Mouse (Mus musculus) ES-Bruce4 (cell line): Measurements from ENCODE around the gene Vwa7. TPM values are rescaled to one million over a fixed set of nuclear protein-coding genes. Genes with fewer than 3 reads are reported as not detected.
"Not testable (repeated sequence)": the region's sequence is repeated elsewhere in the genome, so short reads cannot be mapped to it uniquely, and the experiment has no call there.

Source experiments
- H3K27ac ChIP-seq: 2 replicates; pipeline ENCODE4 v1.5.1; 2012; ENCODE audit warnings: low read length, inconsistent platforms; ENCODE audit not compliant: insufficient read depth
- H3K27me3 ChIP-seq: 2 replicates; pipeline ENCODE4 v1.6.1; 2012; ENCODE audit warnings: mild to moderate bottlenecking, low read length, inconsistent platforms; ENCODE audit not compliant: control insufficient read depth, poor library complexity, insufficient read depth, severe bottlenecking
- H3K36me3 ChIP-seq: 2 replicates; pipeline ENCODE4 v1.6.1; 2012; ENCODE audit warnings: inconsistent platforms, mild to moderate bottlenecking, low read length, moderate library complexity; ENCODE audit not compliant: control insufficient read depth, poor library complexity, insufficient read depth, severe bottlenecking
- H3K4me1 ChIP-seq: one replicate; pipeline ENCODE4 v1.8.1; 2011; ENCODE audit warnings: low read length; ENCODE audit not compliant: control insufficient read depth, insufficient read depth
- H3K4me3 ChIP-seq: 2 replicates; pipeline ENCODE4 v1.5.1; 2011; ENCODE audit warnings: low read depth, mild to moderate bottlenecking, low read length
- H3K9ac ChIP-seq: 2 replicates; pipeline ENCODE4 v1.6.1; 2012; ENCODE audit warnings: low read depth, mild to moderate bottlenecking, inconsistent platforms; ENCODE audit not compliant: poor library complexity, severe bottlenecking
- H3K9me3 ChIP-seq: replicated peaks from 2 replicates; pipeline ENCODE4 v1.6.1; 2012; ENCODE audit warnings: mild to moderate bottlenecking, low read length, inconsistent platforms; ENCODE audit not compliant: control insufficient read depth, poor library complexity, insufficient read depth, severe bottlenecking
- CTCF ChIP-seq: IDR thresholded peaks from one replicate; pipeline ENCODE4 v1.8.1; 2011; ENCODE audit warnings: low read depth, low read length
- EP300 ChIP-seq: IDR thresholded peaks from 2 replicates; pipeline ENCODE4 v1.6.1; 2011; ENCODE audit warnings: low read depth, low read length; ENCODE audit not compliant: insufficient read depth
- POLR2A ChIP-seq: IDR thresholded peaks from one replicate; pipeline ENCODE4 v1.8.1; 2011; ENCODE audit warnings: low read length; ENCODE audit not compliant: insufficient read depth
- polyA plus RNA-seq: library from polyadenylated mRNA; stranded (reverse); fragments of >200 nt; gene quantifications from 2 replicates; pipeline ENCODE4 v1.2.4, GENCODE M21; 2011; ENCODE audit warnings: low read depth; ENCODE audit not compliant: missing spikeins, insufficient read depth, insufficient read length

Vwa7 gene
- polyA plus RNA-seq, result 0.30 and 0.33 TPM in 2 replicates

DNA sequence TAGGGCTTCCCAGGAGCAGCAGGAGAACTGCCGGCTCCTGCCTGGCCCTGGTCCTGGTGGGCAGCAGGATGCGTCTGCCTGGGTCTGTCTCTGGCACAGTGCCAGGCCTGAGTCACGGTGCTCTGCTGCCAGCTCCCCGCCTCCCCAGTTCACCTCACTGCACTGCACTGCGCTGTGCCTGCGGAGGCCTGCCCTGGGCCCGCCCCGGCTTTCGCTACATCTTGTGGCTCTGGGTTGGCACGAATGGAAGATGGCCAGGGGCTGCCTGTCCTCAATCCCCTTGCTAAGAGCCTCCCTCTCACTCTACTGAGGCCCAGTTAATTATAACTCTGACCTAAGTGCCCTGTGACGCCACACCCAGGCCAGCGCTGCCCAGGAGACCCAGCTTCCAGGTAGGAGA is at the start of gene Vwa7:
Gene Vwa7, plus strand, starts transcription at position 204 of the 400 bp plus-strand sequence.
- Histone ChIP-seq H3K27ac (no peak within 1 kb of the TSS), H3K27me3 (no peaks in the 10 kb centered on the region), H3K9me3 (no peaks in the 10 kb centered on the region), H3K36me3 (peaks cover 38% of the 10 kb centered on the region), H3K4me1 (no peaks in the 10 kb centered on the region), H3K9ac (no peak within 1 kb of the TSS), H3K4me3 (no peak within 1 kb of the TSS)
- TF ChIP-seq EP300 (no peak), CTCF (no peak), POLR2A (no peak)

DNA sequence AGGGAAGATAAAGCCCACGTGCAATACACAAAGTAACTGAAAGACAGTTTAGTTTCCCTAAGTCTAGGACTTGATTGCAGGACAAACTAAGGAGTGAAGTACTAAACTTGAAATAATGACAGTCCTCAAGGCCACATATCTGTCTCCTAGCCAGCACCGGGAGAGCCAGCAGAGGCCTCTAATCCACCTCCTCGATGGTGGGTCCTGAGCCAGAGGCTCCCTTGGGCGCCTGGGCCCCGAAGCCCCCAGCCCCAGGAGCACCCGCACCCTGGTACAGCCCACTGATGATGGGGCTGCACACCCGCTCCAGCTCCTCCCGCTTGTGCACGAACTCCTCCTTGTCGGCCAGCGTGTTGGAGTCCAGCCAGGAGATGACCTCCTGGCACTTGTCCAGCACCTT is 46.6 kb upstream of the Vwa7 start, which contains the start of gene Gm20481:
Gene Gm20481, plus strand, starts transcription at position 91 of the 400 bp plus-strand sequence.
- H3K4me3 ChIP-seq, H3K36me3 ChIP-seq, H3K4me1 ChIP-seq, H3K9me3 ChIP-seq, H3K27ac ChIP-seq, H3K27me3 ChIP-seq, H3K9ac ChIP-seq: not testable (repeated sequence)

DNA sequence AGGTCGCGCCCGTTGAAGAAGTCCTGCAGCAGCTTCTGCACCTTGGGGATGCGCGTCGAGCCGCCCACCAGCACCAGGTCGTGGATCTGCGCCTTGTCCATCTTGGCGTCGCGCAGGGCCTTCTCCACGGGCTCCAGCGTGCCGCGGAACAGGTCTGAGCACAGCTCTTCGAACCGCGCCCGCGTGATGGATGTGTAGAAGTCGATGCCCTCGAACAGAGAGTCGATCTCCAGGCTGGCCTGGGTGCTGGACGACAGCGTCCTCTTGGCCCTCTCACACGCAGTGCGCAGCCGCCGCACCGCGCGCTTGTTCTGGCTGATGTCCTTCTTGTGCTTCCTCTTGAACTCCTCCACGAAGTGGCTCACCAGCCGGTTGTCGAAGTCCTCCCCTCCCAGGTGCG is 45.5 kb upstream of the Vwa7 start:
- not testable (repeated sequence) for H3K36me3 ChIP-seq, H3K27ac ChIP-seq, H3K9ac ChIP-seq, H3K9me3 ChIP-seq, H3K4me1 ChIP-seq, H3K4me3 ChIP-seq, H3K27me3 ChIP-seq

GRCm38 (mm10) chr17:34971694-34972068 is 44.7 kb upstream of the Vwa7 start:
- H3K27ac ChIP-seq, H3K9me3 ChIP-seq, H3K9ac ChIP-seq, H3K36me3 ChIP-seq, H3K27me3 ChIP-seq, H3K4me1 ChIP-seq: not testable (repeated sequence)
- peak overlapping the region; percentile 58 for H3K4me3 ChIP-seq

DNA sequence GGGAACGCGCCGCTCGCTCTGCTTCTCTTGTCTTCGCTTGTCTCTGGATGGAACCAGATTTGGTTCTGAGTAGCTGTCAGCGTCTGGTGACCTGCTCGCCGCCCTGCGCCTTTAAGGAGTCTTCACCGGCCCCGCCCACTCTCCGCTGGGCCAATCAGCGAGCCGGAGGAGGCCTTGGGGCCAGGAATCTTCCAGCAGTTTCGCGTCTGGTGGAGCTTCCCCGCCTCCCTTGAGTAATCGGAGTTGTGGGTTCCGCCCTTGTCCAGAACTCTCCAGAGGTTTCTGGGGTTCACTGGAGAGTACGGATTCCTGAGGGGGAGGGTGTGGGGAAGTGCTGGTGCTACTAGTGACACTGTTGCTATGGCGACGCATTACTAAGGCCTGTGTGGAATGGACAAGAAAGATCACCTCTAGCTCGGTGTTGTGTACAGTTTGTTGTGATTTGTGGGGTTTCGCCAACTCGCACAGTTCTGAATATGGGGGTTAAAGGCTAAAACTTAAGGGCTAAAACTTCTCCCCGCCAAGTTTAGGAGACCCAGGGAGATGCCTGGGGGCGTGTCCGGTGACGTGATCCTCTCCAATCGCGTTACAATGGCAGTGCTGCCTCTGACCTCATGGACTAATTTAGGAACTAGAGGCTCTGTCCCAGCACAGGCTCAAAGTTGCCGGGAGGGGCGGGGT is 44.2 kb upstream of the Vwa7 start, which contains the start of the genes Hspa1a and Hspa1l:
Gene Hspa1a, minus strand, starts transcription at position 88 of the 681 bp plus-strand sequence.
Gene Hspa1l, plus strand, starts transcription at position 635 of the 681 bp plus-strand sequence.
- H3K27ac ChIP-seq, H3K9ac ChIP-seq, H3K36me3 ChIP-seq, H3K4me1 ChIP-seq, H3K9me3 ChIP-seq, H3K27me3 ChIP-seq: not testable (repeated sequence)
- peak within 1 kb of the TSS; percentile 58 for H3K4me3 ChIP-seq

DNA sequence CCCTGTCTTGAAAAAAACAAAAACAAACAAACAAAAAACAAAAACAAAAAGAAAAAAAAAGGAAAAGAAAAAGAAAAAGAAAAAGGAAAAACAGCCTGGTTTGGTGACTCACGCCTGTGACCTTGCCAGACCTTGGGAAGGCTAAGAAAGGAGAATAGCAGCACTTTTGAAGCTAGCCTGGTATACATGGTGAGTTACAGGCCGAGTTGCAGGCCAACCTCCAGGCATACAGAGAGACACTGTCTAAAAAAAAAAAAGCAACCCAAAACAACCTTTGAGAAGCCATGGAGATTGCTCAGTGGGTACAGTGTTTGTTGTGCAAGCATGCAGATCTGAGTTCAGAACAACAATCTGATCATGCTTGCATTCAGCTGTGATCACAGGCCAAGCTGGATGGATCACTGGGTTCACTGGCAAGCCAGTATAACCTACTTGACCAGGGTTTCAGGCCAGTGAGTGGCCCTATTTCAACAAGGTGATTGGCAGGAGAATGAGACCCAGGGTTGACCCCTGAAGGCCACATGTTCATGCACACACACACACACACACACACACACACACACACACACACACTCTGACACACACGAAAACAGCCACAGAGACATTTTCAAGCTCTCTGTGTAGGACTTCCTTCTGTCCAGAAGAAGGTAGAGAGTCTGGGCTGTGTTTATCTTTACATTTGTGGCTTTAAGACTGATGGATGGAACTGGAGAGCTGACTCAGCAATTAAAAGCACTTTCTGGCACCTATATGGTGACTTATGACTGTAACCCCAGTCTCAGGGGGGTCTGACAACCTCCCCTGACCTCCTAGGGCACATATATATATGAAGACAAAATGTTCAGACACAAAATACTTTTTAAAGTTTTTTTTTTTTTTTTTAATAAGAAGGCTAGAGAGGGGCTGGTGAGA is 40.5 kb upstream of the Vwa7 start:
- H3K27ac ChIP-seq, result no peak overlapping the region
- H3K36me3 ChIP-seq, result no peaks in the 10 kb centered on the region
- no peak for TF ChIP-seq CTCF
- no peak for TF ChIP-seq EP300
- TF ChIP-seq POLR2A, result no peak
- H3K4me1 ChIP-seq, result no peaks in the 10 kb centered on the region
- no peaks in the 10 kb centered on the region for H3K9me3 ChIP-seq
- H3K4me3 ChIP-seq, result no peak overlapping the region
- H3K9ac ChIP-seq, result no peak overlapping the region
- H3K27me3 ChIP-seq, result no peaks in the 10 kb centered on the region
